Mouse (Mus musculus) kidney, postnatal 0 days (tissue): ENCODE measurements around the gene Bysl. TPM values are rescaled to one million over a fixed set of nuclear protein-coding genes. Genes with fewer than 3 reads are reported as not detected.
"Not testable (repeated sequence)": the region's sequence is repeated elsewhere in the genome, so short reads cannot be mapped to it uniquely, and the experiment has no call there.

Experiments
- ATAC-seq: fragments of 200-750 bp; cut with Nextera tagmentation; replicated peaks from 2 replicates; pipeline ENCODE4 v1.8.0; 2017; ENCODE audit warnings: low read depth, moderate number of reproducible peaks, moderate TSS enrichment, moderate library complexity; ENCODE audit not compliant: low FRiP score
- DNase-seq: peaks from one replicate; pipeline ENCODE4 v3.0.0-alpha.2; 2016; ENCODE audit warnings: low spot score
- H3K27ac ChIP-seq: fragments of 300-500 bp; sonication (generic); 2 replicates; pipeline ENCODE4 v1.5.1; 2014; ENCODE audit warnings: mild to moderate bottlenecking
- H3K27me3 ChIP-seq: fragments of 300-500 bp; sonication (generic); 2 replicates; pipeline ENCODE4 v1.6.1; 2014; ENCODE audit warnings: low read length, mixed read lengths; ENCODE audit not compliant: insufficient read depth
- H3K36me3 ChIP-seq: fragments of 300-500 bp; sonication (generic); 2 replicates; pipeline ENCODE4 v1.6.1; 2014; ENCODE audit warnings: low read length, mixed read lengths; ENCODE audit not compliant: insufficient read depth
- H3K4me1 ChIP-seq: fragments of 300-500 bp; sonication (generic); replicated peaks from 2 replicates; pipeline ENCODE4 v1.6.1; 2014; ENCODE audit warnings: antibody characterized with exemption, low read length, mixed read lengths; ENCODE audit not compliant: insufficient read depth
- H3K4me2 ChIP-seq: fragments of 300-500 bp; sonication (generic); 2 replicates; pipeline ENCODE4 v1.6.1; 2014; ENCODE audit warnings: mild to moderate bottlenecking, low read length, moderate library complexity, mixed read lengths
- H3K4me3 ChIP-seq: fragments of 300-500 bp; sonication (generic); replicated peaks from 2 replicates; pipeline ENCODE4 v1.5.1; 2014; ENCODE audit warnings: low read depth, low read length
- H3K9ac ChIP-seq: fragments of 300-500 bp; sonication (generic); 2 replicates; pipeline ENCODE4 v1.6.1; 2014; ENCODE audit warnings: low read depth, low read length
- H3K9me3 ChIP-seq: fragments of 300-500 bp; sonication (generic); replicated peaks from 2 replicates; pipeline ENCODE4 v1.6.1; 2016; ENCODE audit warnings: low read length, inconsistent platforms, mixed read lengths
- CTCF ChIP-seq: IDR thresholded peaks from 2 replicates; pipeline ENCODE4 v1.5.1; 2016; ENCODE audit warnings: antibody characterized with exemption, low read depth, mild to moderate bottlenecking, moderate library complexity
- WGBS: fragments of 180-500 bp; shearing (Covaris S2); extraction: QIAGEN DNeasy Blood & Tissue Kit; methylation state at CpG from one replicate; pipeline ENCODE4 v1.1.7; 2014; 5-methylcytosine and 5-hydroxymethylcytosine counted together
- polyA plus RNA-seq: library from polyadenylated mRNA; unstranded; fragments of >200 nt; fragmentation: Nextera tagmentation; extraction: Ambion mirVana; gene quantifications from 2 replicates; pipeline ENCODE4 v1.2.1, GENCODE M21; 2015

Bysl gene
- 14.7 and 15.7 TPM in 2 replicates for polyA plus RNA-seq

DNA sequence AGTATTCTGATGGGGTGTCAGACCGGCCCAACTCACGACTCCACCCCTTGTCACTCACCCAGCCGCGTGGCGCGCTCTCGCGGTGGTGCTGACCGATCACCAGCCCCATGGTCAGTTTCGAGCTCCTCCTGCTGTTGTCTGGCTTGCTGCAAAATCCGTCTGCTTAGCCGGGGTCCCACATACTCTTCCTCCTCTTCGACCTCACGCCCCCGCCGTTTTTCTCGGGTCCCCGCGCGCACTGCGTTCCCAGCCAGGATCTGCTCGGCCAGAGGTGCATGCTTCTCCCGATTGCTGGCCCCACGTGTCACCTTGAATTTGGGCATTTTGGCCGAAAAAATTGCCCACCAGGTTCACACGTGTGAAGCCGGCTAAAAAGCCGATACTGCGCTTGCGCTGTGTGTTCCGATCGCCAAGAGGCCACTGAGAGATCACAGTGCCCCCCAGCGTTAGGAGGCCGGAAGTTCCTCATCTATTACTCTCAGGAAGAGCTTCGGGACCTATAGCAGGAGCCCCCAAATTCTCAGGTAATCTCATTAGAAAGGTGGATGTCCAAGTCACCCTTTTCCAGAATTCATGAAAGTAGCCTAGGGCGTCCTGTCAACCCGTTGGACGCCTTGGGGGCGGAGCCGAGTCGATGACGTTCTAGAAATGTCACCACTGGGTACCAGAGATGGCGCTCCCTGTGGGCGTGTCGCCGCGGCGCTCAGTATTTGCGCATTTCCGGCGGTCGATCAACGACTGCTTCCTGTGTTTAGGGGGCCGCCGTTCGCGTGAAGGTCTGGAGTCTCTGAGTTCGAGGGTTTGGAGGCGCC lies at the start of gene Bysl, which contains the start of the genes Med20 and Gm20517:
Gene Bysl (minus strand): TSS at position 644 of the 812 bp plus-strand sequence.
Gene Med20 (plus strand): TSS at position 734 of the 812 bp plus-strand sequence.
Gene Gm20517 (plus strand): TSS at position 741 of the 812 bp plus-strand sequence.
- Histone ChIP-seq H3K4me3 (peak within 1 kb of the TSS; percentile 87), H3K9me3 (no peaks in the 10 kb centered on the region), H3K4me2 (peak within 1 kb of the TSS; percentile 92), H3K9ac (peak within 1 kb of the TSS; percentile 84), H3K27ac (peak within 1 kb of the TSS; percentile 85), H3K36me3 (peaks cover 22% of the 10 kb centered on the region; the same call in 1 of the 2 replicates), H3K4me1 (0 out of 2 replicates have a peak, but pooled peaks cover 16% of the 10 kb centered on the region), H3K27me3 (no peaks in the 10 kb centered on the region)
- WGBS: under 1% methylated on average over 59 of the region's 59 CpGs
- peak; percentile 86 for TF ChIP-seq CTCF
- peak; percentile 95 for DNase-seq
- ATAC-seq: peak; percentile 94

DNA sequence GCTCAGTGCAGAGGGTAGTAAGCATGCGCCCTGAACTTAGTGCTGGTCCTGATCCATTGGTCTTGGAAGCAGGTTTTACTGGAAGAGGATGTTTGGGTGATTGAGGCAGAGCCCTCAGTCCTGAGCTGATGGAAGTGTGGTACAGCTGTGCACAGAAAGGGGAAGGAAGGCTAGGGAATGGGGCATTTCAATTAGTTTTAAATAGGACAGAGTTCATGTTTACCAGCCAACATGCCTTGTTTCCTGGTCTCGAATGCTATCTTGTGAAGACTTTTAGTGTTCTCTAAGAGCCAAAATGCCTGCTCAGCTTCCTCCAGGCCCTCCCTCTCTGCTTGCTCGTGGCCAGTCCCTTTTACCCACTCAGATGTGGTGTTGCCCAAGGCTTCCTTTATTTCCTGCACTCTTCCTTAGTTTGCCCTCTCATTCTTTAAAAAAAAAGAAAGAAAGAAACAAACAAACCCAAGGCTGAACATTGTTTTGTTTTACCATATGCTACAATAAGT lies 47.5 kb upstream of the Bysl start:
- no peak overlapping the region for H3K27ac ChIP-seq
- no peak overlapping the region for H3K4me3 ChIP-seq
- ATAC-seq (no peak), DNase-seq (no peak)
- H3K9me3 ChIP-seq: no peaks in the 10 kb centered on the region
- no peak overlapping the region for H3K9ac ChIP-seq
- no peaks in the 10 kb centered on the region for H3K4me1 ChIP-seq
- TF ChIP-seq CTCF: no peak
- no peaks in the 10 kb centered on the region for H3K36me3 ChIP-seq
- H3K4me2 ChIP-seq: no peak overlapping the region
- H3K27me3 ChIP-seq: no peaks in the 10 kb centered on the region
- 78% methylated on average over 3 of the region's 3 CpGs for WGBS

GRCm38 (mm10) chr17:47657901-47658300 lies 46.6 kb upstream of the Bysl start:
- H3K9ac ChIP-seq: no peak overlapping the region
- H3K27me3 ChIP-seq: no peaks in the 10 kb centered on the region
- TF ChIP-seq CTCF: no peak
- H3K4me2 ChIP-seq: no peak overlapping the region
- DNase-seq (no peak), ATAC-seq (no peak)
- no peak overlapping the region for H3K27ac ChIP-seq
- H3K36me3 ChIP-seq: no peaks in the 10 kb centered on the region
- no peaks in the 10 kb centered on the region for H3K9me3 ChIP-seq
- no peaks in the 10 kb centered on the region for H3K4me1 ChIP-seq
- H3K4me3 ChIP-seq: no peak overlapping the region
- 74% methylated on average over 4 of the region's 4 CpGs for WGBS

DNA sequence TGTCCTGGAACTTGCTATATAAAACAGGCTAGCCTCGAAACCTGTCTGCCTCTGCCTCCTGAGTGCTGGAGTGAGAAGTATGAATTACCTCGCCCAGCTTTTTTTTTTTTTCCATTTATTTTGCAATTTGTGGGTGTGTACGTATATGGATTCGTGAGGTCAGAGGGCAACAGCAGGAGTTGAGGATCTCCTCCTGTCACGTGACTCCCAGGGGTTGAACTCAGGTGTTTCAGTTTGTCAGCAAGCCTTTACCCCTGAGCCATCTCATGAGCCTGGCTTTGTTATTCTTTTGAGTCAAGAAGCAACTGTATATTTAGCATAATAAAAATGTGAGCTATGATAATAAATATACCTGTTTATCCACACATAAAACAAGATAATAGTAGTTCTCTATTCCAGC lies 44.4 kb upstream of the Bysl start:
- H3K36me3 ChIP-seq: no peaks in the 10 kb centered on the region
- WGBS: 83% methylated on average over 5 of the region's 5 CpGs
- H3K9me3 ChIP-seq: no peaks in the 10 kb centered on the region
- H3K4me1 ChIP-seq: no peaks in the 10 kb centered on the region
- no peak overlapping the region for H3K9ac ChIP-seq
- no peak for TF ChIP-seq CTCF
- no peak overlapping the region for H3K4me3 ChIP-seq
- no peaks in the 10 kb centered on the region for H3K27me3 ChIP-seq
- H3K4me2 ChIP-seq: no peak overlapping the region
- no peak overlapping the region for H3K27ac ChIP-seq
- ATAC-seq (no peak), DNase-seq (no peak)

- not testable (repeated sequence) for H3K4me2 ChIP-seq, H3K4me3 ChIP-seq, H3K4me1 ChIP-seq, H3K27ac ChIP-seq, DNase-seq, H3K9me3 ChIP-seq, H3K27me3 ChIP-seq, ATAC-seq, H3K36me3 ChIP-seq, H3K9ac ChIP-seq
- WGBS: 92% methylated on average over 8 of the region's 8 CpGs
These were observed 43.1 kb upstream of the Bysl start for GRCm38 (mm10) chr17:47654346-47654745.

- no peak for TF ChIP-seq CTCF
- Histone ChIP-seq H3K4me2 (no peak overlapping the region), H3K4me3 (no peak overlapping the region), H3K4me1 (no peaks in the 10 kb centered on the region), H3K27me3 (no peaks in the 10 kb centered on the region), H3K9me3 (no peaks in the 10 kb centered on the region), H3K9ac (no peak overlapping the region), H3K36me3 (no peaks in the 10 kb centered on the region), H3K27ac (no peak overlapping the region)
- ATAC-seq (no peak), DNase-seq (no peak)
- WGBS: 88% methylated on average over 2 of the region's 2 CpGs
These were observed 40.7 kb upstream of the Bysl start for GRCm38 (mm10) chr17:47651953-47652352.
